Mouse (Mus musculus): ENCODE results near the gene Tlcd2.

GRCm38 (mm10) chr11:75486192-75486591, 24.7 kb downstream of the Tlcd2 start:
- TF ChIP-seq CTCF (IDR thresholded peaks at IDR 0.05; ENCODE audit: extremely low read depth, insufficient read length, insufficient replicate concordance, low read depth, low read length) (no peak), POLR2A (IDR thresholded peaks at IDR 0.05; ENCODE audit: low read depth, low read length) (no peak)

All from small intestine, adult 2 months (tissue).